Mouse (Mus musculus): ENCODE results near the gene Abhd8. TPM values are rescaled to one million over a fixed set of nuclear protein-coding genes. Genes with fewer than 3 reads are reported as not detected.
A peak's percentile ranks its signal among the peaks of the same experiment; 100 is the strongest.

Abhd8 gene
- total and polyA plus RNA-seq, 3 experiments: 6.0 to 33.2 (median 8.5) TPM

- TF ChIP-seq SMC3 (IDR thresholded peaks at IDR 0.05; ENCODE audit: low read depth, low read length) (no peak), TCF12 (IDR thresholded peaks at IDR 0.05; ENCODE audit: low read depth, low read length) (peak; percentile 72), MXI1 (IDR thresholded peaks at IDR 0.05; ENCODE audit: low read depth, low read length) (peak; percentile 88)
Measured at GRCm38 (mm10) chr8:71488454-71488853, 25.0 kb upstream of the Abhd8 start (continued).

DNA sequence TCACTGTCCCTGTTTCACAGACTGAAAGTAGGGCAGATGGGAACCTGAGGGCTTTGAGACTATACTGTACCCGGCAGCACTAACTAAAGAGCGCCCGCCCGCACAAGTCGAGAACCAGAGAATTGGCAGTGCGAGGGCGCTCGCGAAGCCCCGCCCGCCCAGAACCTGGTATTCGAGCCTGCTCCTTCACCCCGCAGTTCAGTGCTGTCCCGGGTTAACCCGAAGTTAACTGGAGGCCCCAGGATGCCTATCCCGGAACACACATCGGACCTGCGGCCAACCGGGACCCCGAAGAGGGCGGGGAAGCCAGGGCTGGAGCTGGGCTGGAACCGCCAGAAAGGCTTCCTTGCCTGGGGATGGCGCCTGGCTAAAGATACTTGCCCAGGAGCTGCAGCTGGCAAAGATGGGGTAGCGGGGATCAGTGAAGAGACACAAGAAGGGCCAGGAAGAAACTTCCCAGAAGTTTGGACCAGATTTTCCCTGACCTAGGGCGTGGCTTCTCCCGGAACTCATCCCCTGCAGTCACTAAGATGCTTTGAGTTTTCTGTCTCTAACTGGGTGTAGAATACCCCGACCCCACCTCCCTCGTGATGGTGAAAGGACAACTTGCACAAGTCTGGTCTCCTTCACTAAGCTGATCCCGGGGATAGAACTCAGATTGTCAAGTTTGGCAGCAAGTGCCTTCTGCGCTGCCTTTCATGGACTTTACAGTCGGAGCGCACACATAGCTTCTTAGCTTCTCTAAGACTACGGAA lies 24.4 kb upstream of the Abhd8 start, which contains the start of gene Gtpbp3:
TSS of gene Gtpbp3 (plus strand) at position 413 of the 755 bp plus-strand sequence.
- Histone ChIP-seq H3K4me3 (replicated peaks in 1 of 3; ENCODE audit: low read depth in 2 of 3, low read length in 2 of 3, poor library complexity in 1 of 3) (peak within 1 kb of the TSS; percentile 91 to 96 (median 94)), H3K27ac (ENCODE audit: insufficient read depth, low read depth) (peak within 1 kb of the TSS; percentile 81), H3K9me3 (replicated peaks; ENCODE audit: low read length) (no peaks in the 10 kb centered on the region), H3K79me2 (replicated peaks; ENCODE audit: control insufficient read depth, extremely low read depth, insufficient read depth, poor library complexity, severe bottlenecking) (peaks cover 12% of the 10 kb centered on the region; the same call in 1 of the 2 replicates), H3K36me3 (replicated peaks in 1 of 2; ENCODE audit: control insufficient read depth in 1 of 2, insufficient read depth in 1 of 2, low read length in 1 of 2) (peaks cover 24 to 33% of the 10 kb centered on the region in 2 experiments), H3K4me2 (ENCODE audit: insufficient read depth, low read depth, poor library complexity, severe bottlenecking) (peak within 1 kb of the TSS; percentile 70), H3K27me3 (replicated peaks) (no peaks in the 10 kb centered on the region), H3K4me1 (ENCODE audit: control insufficient read depth in 1 of 2, insufficient read depth in 2 of 2) (peaks cover 13 to 35% of the 10 kb centered on the region in 2 experiments), H3K9ac (ENCODE audit: insufficient read depth, low read depth) (peak within 1 kb of the TSS; percentile 81)
- 0 out of 2 replicates have a peak, but pooled peaks have one; percentile 44 for TF ChIP-seq NELFE (IDR thresholded peaks at IDR 0.05; ENCODE audit: low read depth, low read length)
- TF ChIP-seq JUN (IDR thresholded peaks at IDR 0.05; ENCODE audit: insufficient read depth, low read depth, low read length): no peak
- TF ChIP-seq CHD2 (IDR thresholded peaks at IDR 0.05; ENCODE audit: low read length): no peak
- TF ChIP-seq ELF1 (IDR thresholded peaks at IDR 0.05; ENCODE audit: low read depth, low read length): peak; percentile 24; the same call in 1 of the 2 replicates
- peak; percentile 91 for TF ChIP-seq MAZ (IDR thresholded peaks at IDR 0.05; ENCODE audit: low read depth, low read length)
- TF ChIP-seq TBP (conservative IDR thresholded peaks at IDR 0.05; ENCODE audit: low read depth, low read length): 0 out of 2 replicates have a peak, but pooled peaks have one; percentile 58
- TF ChIP-seq POLR2A (IDR thresholded peaks at IDR 0.05; ENCODE audit: low read depth, low read length): peak; percentile 66
- TF ChIP-seq ZMIZ1 (IDR thresholded peaks at IDR 0.05; ENCODE audit: low read depth, low read length): 0 out of 2 replicates have a peak, but pooled peaks have one; percentile 62
- TF ChIP-seq UBTF (IDR thresholded peaks at IDR 0.05; ENCODE audit: low read depth, low read length): 0 out of 2 replicates have a peak, but pooled peaks have one; percentile 37
- dilution Hi-C loops (cut with MboI; ENCODE audit: extremely low pct_ligation_motif_present, extremely low pct_unique_long_range_greater_than_20kb, low sequenced_read_pairs) (no loop called here), in situ Hi-C loops (cut with MboI; ENCODE audit: low pct_ligation_motif_present, low pct_unique_long_range_greater_than_20kb, low sequenced_read_pairs) (loop anchor here (5.0 kb wide), 1 partner anchor 34 kb away; no protein-coding TSS in a partner anchor)
- peak; percentile 66 for DNase-seq (ENCODE audit: extremely low read depth)

- H3K36me3 ChIP-seq (replicated peaks in 1 of 2; ENCODE audit: control insufficient read depth in 1 of 2, insufficient read depth in 1 of 2, low read length in 1 of 2): peaks cover 9 to 20% of the 10 kb centered on the region in 2 experiments
- H3K4me3 ChIP-seq (replicated peaks in 1 of 3; ENCODE audit: low read depth in 2 of 3, low read length in 2 of 3, poor library complexity in 1 of 3): peak overlapping the region in 2 of 3 experiments; percentile 24 to 39
Measured at GRCm38 (mm10) chr8:71486136-71486529, 22.7 kb upstream of the Abhd8 start.

More at GRCm38 (mm10) chr8:71486136-71486529, 22.7 kb upstream of the Abhd8 start:
- H3K9ac ChIP-seq (ENCODE audit: insufficient read depth, low read depth): no peak overlapping the region; the same call in 1 of the 2 replicates
- H3K9me3 ChIP-seq (replicated peaks; ENCODE audit: low read length): no peaks in the 10 kb centered on the region
- H3K27me3 ChIP-seq (replicated peaks): no peaks in the 10 kb centered on the region
- H3K4me2 ChIP-seq (ENCODE audit: insufficient read depth, low read depth, poor library complexity, severe bottlenecking): 0 out of 2 replicates have a peak overlapping the region, but pooled peaks have one; percentile 58
- no peak for TF ChIP-seq RAD21 (IDR thresholded peaks at IDR 0.05; ENCODE audit: low read depth, low read length)
- TF ChIP-seq CHD1 (IDR thresholded peaks at IDR 0.05; ENCODE audit: low read depth, low read length): no peak
- no peak for TF ChIP-seq KAT2A (IDR thresholded peaks at IDR 0.05; ENCODE audit: insufficient replicate concordance, low read length)
- TF ChIP-seq ZNF384 (IDR thresholded peaks at IDR 0.05; ENCODE audit: low read depth, low read length): no peak
- no peak for TF ChIP-seq POLR2A (IDR thresholded peaks at IDR 0.05; ENCODE audit: low read depth, low read length)
- no peak for TF ChIP-seq BHLHE40 (IDR thresholded peaks at IDR 0.05; ENCODE audit: low read depth, low read length)
- no peak for TF ChIP-seq ZKSCAN1 (IDR thresholded peaks at IDR 0.05; ENCODE audit: borderline replicate concordance, low read depth, low read length)
- no peak for TF ChIP-seq HCFC1 (IDR thresholded peaks at IDR 0.05; ENCODE audit: low read depth, low read length)
- TF ChIP-seq JUND (conservative IDR thresholded peaks at IDR 0.05; ENCODE audit: low read depth, low read length): no peak
- TF ChIP-seq ELF1 (IDR thresholded peaks at IDR 0.05; ENCODE audit: low read depth, low read length): no peak
- TF ChIP-seq MAZ (IDR thresholded peaks at IDR 0.05; ENCODE audit: low read depth, low read length): no peak
- TF ChIP-seq MAX (IDR thresholded peaks at IDR 0.05; ENCODE audit: low read length): no peak; the same call in 1 of the 2 replicates
- in situ Hi-C loops (cut with MboI; ENCODE audit: low pct_ligation_motif_present, low pct_unique_long_range_greater_than_20kb, low sequenced_read_pairs): loop anchor here (5.0 kb wide), 1 partner anchor 36 kb away; no protein-coding TSS in a partner anchor
- dilution Hi-C loops (cut with MboI; ENCODE audit: extremely low pct_ligation_motif_present, extremely low pct_unique_long_range_greater_than_20kb, low sequenced_read_pairs): no loop called here
- H3K4me1 ChIP-seq (ENCODE audit: control insufficient read depth in 1 of 2, insufficient read depth in 2 of 2): peaks cover 13 to 35% of the 10 kb centered on the region in 2 experiments
- DNase-seq (ENCODE audit: extremely low read depth): no peak
- H3K27ac ChIP-seq (ENCODE audit: insufficient read depth, low read depth): no peak overlapping the region
- peaks cover 12% of the 10 kb centered on the region; the same call in 1 of the 2 replicates for H3K79me2 ChIP-seq (replicated peaks; ENCODE audit: control insufficient read depth, extremely low read depth, insufficient read depth, poor library complexity, severe bottlenecking)

All from CH12.LX (cell line).